Mouse (Mus musculus) ZHBTc4 (cell line): Measurements from ENCODE around the gene Wdr89.

Source experiments
- DNase-seq: peaks from one replicate; pipeline ENCODE4 v3.0.0-alpha.2; 2011; ENCODE audit warnings: low read depth, low spot score

The Wdr89 gene

DNA sequence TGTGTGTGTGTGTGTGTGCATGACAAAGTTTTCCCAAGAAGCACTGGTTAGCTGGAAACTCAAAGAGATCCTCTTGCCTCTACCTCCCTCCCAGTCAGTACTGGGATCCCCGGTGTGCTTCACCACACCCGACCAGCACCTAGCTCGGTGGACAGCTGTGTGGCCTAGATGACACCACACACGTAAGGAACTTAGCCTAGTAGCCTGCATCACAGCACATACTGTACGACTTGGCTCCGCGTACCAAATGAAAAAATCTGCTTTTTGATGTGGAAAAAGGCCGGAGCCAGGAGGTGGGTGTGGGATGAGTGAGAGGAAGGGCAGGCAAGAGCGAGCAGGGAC is 450 bp downstream of the Wdr89 start:
- peak; percentile 66 for DNase-seq

DNA sequence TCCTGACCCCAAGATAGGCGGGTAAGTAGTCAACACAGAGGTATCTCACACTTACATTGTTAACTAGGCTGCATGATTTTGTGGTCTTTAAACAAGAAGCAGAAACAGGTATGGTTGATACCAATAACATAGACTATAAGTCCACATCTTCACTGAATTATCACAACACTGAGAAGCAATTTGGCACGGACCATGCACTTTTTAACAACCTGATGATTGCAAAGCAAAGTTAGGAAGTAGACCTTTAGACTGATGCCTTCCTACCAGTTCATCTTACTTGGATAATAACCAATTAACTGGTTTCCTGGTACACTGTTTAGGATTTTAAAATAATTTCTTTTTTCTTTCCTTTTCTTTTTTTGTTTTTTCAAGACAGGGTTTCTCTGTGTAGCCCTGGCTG is 1.1 kb downstream of the Wdr89 start:
- no peak for DNase-seq

- no peak for DNase-seq
These were observed 2.4 kb downstream of the Wdr89 start for GRCm38 (mm10) chr12:75666939-75667338.

- no peak for DNase-seq
These were observed 4.9 kb downstream of the Wdr89 start for GRCm38 (mm10) chr12:75664516-75664810.

DNA sequence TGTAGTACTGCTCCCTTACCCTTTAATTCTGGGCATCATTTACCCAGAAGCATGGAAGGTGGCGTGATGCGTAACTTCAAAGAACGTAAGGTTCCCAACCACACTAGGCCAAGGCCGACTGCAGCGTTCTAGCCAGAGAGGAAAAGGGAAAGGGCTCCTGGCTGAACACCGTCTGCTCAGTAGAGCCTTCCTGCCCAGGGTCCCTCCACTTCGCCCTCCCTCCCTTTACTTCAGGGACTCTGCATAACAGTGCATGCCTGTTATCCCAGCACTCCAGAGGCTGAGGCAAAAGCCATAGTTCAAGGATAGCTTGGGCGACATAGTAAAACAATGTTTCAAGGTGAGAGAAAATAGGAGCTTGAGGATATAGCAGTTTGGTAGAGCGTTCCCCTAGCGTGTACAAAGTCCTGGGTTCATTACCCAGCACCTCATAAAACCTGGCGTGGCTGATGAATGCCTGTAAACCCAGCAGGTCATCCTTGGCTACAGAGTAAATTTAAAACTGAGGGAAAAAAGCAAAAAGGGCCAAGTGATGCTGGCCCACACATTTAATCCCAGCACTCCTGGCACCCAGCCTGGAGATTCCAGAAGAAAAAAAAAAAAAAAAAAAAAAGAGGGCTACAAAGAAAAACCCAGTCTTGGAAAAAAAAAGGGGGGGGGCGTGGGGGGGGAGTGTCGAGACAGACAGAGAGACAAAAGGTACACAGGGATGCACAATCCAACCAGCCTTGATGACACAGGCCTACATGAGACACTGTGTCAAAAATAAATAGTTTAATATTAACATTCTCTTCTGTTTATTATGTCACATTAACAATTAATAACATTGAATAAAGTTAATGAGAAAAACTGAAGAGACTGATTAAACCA is 5.5 kb downstream of the Wdr89 start:
- peak; percentile 47 for DNase-seq

- DNase-seq = no peak
These were observed 7.0 kb downstream of the Wdr89 start for GRCm38 (mm10) chr12:75662376-75662775.

GRCm38 (mm10) chr12:75658403-75658802 is 10.9 kb downstream of the Wdr89 start:
- no peak for DNase-seq

DNA sequence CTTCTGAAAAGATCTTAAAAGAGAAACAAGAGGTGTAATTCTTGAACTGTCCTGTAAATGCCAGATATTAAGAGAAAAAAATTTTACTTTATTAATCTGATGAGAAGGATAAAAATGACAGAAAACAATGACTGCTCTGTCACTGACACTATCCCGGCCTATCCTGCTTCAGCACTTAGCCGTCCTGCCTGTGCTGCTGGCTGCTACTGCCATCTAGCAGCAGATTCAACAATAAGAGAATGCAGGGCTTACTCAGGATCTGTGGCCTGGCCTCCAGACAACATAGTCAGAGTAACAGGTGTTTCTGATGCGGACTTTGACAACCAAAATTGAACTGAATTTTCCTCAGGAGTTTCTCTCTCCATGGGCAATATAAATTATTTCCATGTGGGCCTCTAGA is 12.8 kb downstream of the Wdr89 start:
- no peak for DNase-seq

- DNase-seq = no peak
These were observed 15.0 kb downstream of the Wdr89 start for GRCm38 (mm10) chr12:75654247-75654801.

GRCm38 (mm10) chr12:75649706-75650093 is 19.6 kb downstream of the Wdr89 start:
- no peak for DNase-seq

- no peak for DNase-seq
These were observed 20.2 kb downstream of the Wdr89 start for GRCm38 (mm10) chr12:75649058-75649705.

GRCm38 (mm10) chr12:75648281-75648680 is 21.1 kb downstream of the Wdr89 start:
- DNase-seq = peak; percentile 64

GRCm38 (mm10) chr12:75647663-75648062 is 21.7 kb downstream of the Wdr89 start:
- DNase-seq = no peak

GRCm38 (mm10) chr12:75645780-75646179 is 23.6 kb downstream of the Wdr89 start:
- no peak for DNase-seq

- peak; percentile 63 for DNase-seq
These were observed 27.6 kb downstream of the Wdr89 start for GRCm38 (mm10) chr12:75641726-75642125.

DNA sequence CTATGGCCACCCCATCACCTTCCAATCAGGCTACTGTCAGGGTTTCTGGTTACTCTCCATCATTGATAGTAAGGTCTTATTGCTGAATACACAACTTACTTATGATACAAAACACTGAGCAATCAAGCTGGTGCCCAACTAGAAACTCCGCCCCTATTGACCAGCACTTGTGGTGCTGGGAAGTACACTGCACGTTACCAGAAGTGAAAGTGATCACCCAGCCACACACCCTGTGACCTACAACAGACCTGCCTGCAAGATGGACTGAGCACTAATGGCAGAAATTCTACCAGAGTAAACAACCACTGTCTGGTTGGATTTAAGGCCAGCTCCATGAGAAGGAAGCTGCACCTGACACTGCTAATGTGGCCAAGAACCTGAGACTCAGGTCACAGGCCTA is 31.0 kb downstream of the Wdr89 start:
- DNase-seq = no peak

- DNase-seq = no peak
These were observed 32.2 kb downstream of the Wdr89 start for GRCm38 (mm10) chr12:75637103-75637502.

- DNase-seq = no peak
These were observed 33.4 kb downstream of the Wdr89 start for GRCm38 (mm10) chr12:75635771-75636430.

DNA sequence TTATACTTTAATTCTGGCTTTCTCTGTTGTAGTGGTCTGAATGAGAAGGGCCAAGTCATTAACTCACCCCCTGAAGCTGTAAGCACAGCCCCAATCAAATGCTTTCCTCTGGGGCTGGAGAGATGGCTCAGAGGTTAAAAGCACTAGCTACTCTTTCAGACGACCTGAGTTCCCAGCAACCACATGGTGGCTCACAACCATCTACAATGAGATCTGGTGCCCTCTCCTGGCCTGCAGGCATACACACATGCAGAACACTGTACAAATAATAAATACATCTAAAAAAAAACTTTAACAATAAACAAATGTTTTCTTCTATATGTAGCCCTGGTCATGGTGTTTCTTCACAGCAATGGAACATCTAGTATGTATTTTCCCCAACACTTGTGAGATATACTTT is 39.7 kb downstream of the Wdr89 start:
- DNase-seq = peak; percentile 53

- no peak for DNase-seq
These were observed 46.0 kb downstream of the Wdr89 start for GRCm38 (mm10) chr12:75623292-75623691.

DNA sequence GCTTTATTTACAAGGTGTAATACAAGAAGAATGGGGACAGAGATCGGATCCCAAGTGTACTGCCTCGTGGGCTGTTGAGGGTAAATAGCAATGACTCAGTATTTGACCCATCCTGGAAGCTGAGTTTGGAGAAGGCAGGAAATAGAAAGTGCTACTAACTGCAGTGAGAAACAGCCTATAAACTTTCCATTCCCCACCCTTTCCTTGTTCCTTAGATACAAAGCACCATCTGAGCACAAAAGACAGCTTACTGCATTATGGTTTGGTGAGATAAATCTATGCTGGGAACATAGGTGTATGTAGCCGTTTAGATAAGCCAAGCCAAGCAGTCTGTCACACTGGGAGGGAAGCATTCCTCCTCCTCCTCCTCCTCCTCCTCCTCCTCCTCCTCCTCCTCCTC is 46.5 kb downstream of the Wdr89 start:
- DNase-seq = no peak

- peak; percentile 59 for DNase-seq
These were observed 52.5 kb downstream of the Wdr89 start for GRCm38 (mm10) chr12:75616841-75617240.
